Mouse (Mus musculus) olfactory bulb, adult 2 months (tissue): Measurements from ENCODE around the gene Gm7029.

ENCODE experiments used
- CTCF ChIP-seq: fragments of 200-500 bp; IDR thresholded peaks from 2 replicates; pipeline ENCODE4 v1.5.1; 2012; ENCODE audit warnings: low read depth, mild to moderate bottlenecking, low read length, moderate library complexity; ENCODE audit not compliant: insufficient read depth
- POLR2A ChIP-seq: fragments of 200-500 bp; IDR thresholded peaks from 2 replicates; pipeline ENCODE4 v1.6.1; 2012; ENCODE audit warnings: mild to moderate bottlenecking, low read depth, low read length, moderate library complexity; ENCODE audit not compliant: insufficient read depth

DNA sequence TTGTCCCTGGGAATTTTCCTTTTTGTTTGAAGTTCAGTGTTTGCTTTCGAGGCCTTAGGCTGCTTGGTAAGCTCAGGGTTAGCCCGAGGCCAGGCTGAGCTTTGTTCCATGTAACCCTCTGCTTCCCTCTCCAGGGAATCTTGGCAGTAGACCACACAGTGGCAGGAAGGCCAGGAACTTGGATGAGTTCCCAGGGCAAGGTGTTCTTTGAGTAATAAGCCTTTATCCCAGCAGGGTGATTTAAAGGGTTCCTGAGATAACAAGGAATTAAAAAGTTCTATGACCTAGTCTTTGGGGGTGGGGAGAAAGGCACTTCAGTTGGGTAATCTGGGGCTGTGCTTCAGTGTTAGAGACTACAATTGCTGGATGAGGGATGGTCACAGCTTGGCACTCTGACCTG is 44.7 kb upstream of the Gm7029 start:
- TF ChIP-seq CTCF, result no peak
- no peak for TF ChIP-seq POLR2A
